Mouse (Mus musculus) ES-Bruce4 (cell line): ENCODE results near the gene Tmem39b.

Experiments used
- CTCF ChIP-seq: IDR thresholded peaks from one replicate; pipeline ENCODE4 v1.8.1; 2011; ENCODE audit warnings: low read depth, low read length
- EP300 ChIP-seq: IDR thresholded peaks from 2 replicates; pipeline ENCODE4 v1.6.1; 2011; ENCODE audit warnings: low read depth, low read length; ENCODE audit not compliant: insufficient read depth
- POLR2A ChIP-seq: IDR thresholded peaks from one replicate; pipeline ENCODE4 v1.8.1; 2011; ENCODE audit warnings: low read length; ENCODE audit not compliant: insufficient read depth

DNA sequence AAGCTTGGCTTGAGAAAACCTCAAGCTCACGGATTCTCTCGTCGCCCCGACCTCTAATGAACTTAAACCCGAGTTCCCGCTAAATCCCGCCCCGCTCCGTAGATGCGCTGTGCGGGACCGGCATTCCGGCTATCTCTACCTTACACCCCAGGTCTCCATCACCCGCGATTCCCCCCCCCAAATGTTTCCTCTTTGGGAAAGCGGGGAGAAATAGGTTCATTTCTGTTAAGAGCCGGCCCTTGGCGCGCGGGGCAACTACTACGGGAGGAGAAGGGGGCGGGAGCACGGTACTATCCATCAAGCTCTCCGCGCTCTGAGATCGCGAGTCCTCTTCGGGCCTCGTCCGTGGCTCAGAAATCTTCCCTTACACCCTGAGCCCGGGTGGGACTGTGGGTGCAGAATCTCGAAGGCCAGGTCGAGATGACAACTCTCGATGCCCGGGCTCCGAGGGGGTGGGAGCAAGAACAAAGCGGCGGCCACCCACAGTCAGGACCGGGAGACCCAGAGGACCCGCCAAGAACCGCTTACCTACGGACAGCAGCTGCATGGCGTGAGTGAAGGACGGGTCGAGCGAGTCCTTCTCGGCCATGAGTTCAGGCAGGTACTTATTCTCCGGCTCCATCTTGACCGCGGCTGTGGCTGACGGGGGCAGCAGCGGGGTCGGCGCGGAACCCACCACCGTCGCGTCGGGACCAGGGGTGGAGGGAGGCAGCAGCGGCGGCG lies 44.8 kb upstream of the Tmem39b start:
- TF ChIP-seq POLR2A (no peak), CTCF (no peak), EP300 (no peak)
